Mouse (Mus musculus): ENCODE results near the gene Hipk2.

GRCm38 (mm10) chr6:38730169-38731146 lies 145.5 kb downstream of the Hipk2 start:
- no peak for TF ChIP-seq CTCF (IDR thresholded peaks at IDR 0.05 in 2 of 3, conservative IDR thresholded peaks at IDR 0.05 in 1 of 3; ENCODE audit: control insufficient read depth in 1 of 3, insufficient read depth in 1 of 3, low read depth in 2 of 3, low read length in 3 of 3, poor library complexity in 1 of 3, severe bottlenecking in 1 of 3)
- no peak for TF ChIP-seq USF2 (IDR thresholded peaks at IDR 0.05; ENCODE audit: borderline replicate concordance in 1 of 2, insufficient read depth in 1 of 2, low read depth in 1 of 2, low read length in 2 of 2)
- no peak for TF ChIP-seq EP300 (IDR thresholded peaks at IDR 0.05; ENCODE audit: low read depth in 1 of 2, low read length in 2 of 2)
